Mouse (Mus musculus) naive thymus-derived CD4-positive, alpha-beta T cell, adult 2 months (primary cell): Measurements from ENCODE around the gene Npsr1.

Experiments used
- DNase-seq: peaks from one replicate; pipeline ENCODE4 v3.0.0-alpha.2; 2011; ENCODE audit warnings: low read depth

Gene Npsr1

DNA sequence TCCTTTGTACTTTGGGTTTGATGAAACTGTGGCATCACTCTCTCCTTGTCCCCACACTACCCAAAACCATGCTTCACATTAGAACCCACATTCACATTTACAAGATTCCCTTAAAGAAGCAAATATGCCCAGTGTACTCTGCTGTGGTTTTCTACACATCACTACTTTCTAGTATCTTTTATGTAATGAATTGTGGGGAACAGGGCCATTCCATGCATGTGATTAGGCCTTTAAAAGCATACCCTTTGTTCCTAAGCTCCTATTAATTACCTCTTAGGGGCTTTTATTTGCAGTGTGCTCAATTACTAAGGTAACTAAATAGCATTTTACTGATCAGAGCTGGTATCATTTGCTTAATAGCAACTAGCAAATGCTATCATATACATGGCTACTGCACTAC, 149.8 kb downstream of the Npsr1 start:
- DNase-seq, result no peak

DNA sequence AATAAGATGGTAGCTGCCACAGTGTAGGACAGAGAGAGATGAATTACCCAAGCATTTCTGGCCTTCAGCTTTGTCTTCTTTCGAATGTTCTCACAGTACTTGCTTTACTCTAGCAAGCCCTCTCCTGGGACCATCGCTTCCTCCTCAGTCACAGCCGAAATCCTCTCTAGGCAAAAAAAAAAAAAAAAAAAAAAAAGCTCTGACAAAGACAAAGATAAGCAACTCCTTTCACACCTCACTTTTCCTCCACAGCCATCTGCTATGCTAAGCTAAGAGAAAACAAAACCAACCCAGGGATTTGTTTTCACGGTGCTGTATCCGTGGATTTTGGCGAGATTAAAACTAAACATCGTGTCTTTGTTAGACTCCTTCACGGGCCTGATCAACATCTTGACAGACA, 156.4 kb downstream of the Npsr1 start:
- no peak for DNase-seq

DNA sequence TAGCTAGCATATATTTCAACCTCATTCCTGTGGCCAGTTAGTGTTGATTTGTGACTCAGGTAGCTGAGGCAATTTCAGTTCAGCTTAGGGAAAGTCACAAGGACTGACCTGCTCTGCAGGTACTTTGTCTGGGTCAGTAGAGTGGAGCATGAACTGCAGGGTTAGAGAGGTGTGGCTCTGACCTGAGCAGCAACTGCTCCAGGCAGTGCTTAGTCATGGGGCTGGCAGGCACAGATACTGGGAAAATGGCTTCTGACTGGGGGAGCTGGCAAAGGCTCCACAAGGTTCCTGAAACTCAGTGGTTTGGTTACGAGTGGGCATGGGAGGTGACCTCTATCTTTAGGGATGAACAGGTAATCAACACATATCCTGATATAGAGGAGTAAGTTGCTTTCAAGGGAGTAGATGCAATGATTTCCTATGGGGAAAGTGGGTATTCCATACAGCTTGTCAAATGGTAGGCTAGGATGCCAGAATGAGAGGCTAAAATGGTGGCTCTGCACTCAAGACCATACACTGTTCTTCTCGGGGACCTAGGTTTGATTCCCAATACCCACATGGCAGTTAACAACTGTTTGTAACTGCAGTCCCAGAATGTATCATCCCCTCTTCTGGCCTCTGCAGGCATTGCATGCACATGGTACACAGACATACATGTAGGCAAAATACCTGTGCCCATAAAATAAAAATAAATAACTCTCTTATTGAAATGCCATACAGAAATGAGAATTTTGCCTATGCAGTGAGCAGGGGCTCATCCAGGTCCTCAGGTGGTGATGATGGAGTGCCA, 182.9 kb downstream of the Npsr1 start:
- no peak for DNase-seq

DNA sequence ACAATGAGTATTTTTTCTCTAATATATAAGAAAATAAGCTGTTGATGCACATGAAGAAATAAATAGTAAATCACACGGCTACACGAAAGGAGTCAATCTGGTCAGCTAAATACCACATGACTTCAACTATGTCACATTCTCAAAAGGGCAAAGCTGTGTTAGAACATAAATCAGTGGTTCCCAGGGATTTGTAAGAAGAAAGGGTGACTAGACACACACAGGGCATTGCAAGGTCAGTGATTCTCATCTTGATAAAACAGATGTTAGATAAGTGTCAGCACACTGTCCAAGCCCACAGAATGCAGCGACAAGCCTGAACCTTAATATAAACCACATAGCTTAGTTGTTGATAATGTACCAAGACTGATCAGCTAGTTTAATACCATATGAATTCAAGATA, 184.8 kb downstream of the Npsr1 start:
- DNase-seq, result no peak

DNA sequence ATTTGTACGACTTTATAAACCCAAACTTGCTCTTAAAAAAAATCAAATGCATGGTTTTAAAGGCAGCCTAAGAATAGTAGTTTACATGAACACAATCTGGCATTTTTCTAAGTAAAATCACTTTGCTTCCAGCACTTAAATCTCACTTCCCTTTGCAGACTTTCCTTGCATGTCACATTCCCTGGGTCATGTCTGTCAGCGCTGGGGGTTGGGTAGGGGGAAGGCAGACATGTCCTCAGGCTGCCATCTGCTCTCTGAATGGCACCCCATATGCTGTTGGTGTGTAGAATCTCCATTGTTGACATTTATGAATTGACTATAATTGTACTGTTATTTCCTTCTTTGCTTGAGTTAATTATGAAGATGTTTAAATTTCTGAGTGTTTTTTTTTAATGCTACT, 185.3 kb downstream of the Npsr1 start:
- no peak for DNase-seq

DNA sequence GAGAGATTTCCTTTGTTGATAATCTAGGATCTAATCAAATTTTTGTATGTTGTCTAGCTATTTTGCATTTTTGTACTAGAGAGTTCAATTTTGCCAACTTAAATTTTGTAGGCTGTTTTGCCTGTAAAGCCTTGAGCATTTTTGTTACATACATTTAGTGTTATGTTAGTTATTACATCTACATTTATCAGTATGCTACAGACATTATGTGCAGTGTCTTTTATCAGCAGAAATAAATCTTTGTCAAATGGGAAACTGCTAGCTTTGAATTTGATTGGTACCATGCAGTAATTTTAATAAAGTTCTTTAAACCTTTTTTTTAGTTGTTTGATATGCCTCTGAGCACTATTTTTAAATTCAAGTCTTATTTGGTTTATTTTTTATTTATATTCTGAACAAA, 185.7 kb downstream of the Npsr1 start:
- no peak for DNase-seq

DNA sequence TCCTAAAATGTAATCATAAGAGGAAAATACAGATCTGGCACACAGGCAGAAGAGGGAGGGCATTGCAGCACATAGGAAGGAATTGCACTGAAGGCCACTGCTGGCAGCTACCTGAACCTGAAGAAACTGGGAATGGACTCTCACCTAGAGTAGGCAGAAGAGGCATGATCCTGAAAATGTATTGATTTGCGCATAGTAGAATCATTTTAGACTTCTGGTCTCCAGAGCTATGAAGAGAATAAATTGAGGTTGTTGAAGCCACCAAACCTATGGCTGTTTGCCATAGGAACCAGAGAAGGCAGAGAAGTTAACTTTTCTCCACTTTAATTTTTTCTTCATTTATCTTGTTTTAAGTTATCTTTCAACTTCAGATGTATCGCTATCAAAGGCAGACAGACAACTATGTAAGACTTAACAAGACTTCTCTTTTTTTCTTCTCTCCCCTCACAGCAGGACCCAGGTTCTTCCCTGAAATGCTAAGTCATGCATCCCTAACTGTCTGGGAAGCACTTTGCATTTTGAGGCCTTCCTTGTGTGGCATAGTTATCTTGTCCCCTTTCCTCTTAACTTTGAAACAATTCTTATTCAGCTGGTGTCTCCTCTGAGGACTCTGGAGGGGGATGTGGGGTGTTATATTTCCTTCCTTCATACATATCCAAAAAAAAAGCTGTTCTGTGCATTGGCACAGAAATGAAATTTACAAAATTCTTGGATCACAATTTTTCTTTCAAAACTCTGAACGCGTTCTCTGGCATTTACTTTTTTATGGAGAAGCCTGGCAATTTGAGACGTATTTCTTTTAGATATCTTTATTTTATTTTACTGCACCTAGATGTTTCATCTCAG, 186.7 kb downstream of the Npsr1 start:
- no peak for DNase-seq

DNA sequence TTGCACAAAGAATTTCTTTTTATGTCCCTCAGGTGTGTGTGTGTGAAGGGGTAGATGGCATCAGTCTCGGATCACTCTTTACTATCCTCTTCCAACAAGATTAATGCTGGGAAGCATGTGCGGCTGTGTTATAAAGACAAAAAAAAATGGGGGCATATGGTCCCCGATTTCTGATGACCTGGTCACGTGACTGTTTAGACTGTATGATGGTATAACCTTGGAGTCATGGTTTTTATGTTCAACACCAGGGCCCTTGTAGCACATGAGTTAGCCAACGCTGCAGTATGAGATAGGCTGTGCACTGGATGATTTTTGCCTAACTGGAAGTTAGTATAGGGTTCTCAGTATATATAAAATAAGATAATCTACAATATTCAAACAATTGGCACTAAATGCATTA, 187.6 kb downstream of the Npsr1 start:
- DNase-seq, result no peak

DNA sequence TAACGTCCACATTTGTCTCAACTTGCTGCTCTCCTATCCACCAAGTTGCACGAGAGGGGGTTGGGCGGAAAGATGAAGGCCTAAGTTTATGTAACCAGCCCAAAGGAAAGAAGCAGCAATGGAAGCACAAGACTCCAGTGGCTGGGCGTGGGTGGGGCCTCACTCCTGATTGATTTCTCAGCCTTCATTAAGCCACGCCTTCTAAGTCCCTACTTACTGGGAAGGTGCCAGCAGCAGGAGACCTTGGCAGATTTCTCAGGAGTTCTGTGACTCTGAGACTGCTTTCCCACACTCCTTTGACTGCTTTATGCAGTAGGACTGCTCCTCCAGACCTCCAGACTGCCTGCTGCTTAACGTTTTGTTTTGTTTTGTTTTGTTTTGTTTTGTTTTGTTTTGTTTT, 193.6 kb downstream of the Npsr1 start:
- no peak for DNase-seq

DNA sequence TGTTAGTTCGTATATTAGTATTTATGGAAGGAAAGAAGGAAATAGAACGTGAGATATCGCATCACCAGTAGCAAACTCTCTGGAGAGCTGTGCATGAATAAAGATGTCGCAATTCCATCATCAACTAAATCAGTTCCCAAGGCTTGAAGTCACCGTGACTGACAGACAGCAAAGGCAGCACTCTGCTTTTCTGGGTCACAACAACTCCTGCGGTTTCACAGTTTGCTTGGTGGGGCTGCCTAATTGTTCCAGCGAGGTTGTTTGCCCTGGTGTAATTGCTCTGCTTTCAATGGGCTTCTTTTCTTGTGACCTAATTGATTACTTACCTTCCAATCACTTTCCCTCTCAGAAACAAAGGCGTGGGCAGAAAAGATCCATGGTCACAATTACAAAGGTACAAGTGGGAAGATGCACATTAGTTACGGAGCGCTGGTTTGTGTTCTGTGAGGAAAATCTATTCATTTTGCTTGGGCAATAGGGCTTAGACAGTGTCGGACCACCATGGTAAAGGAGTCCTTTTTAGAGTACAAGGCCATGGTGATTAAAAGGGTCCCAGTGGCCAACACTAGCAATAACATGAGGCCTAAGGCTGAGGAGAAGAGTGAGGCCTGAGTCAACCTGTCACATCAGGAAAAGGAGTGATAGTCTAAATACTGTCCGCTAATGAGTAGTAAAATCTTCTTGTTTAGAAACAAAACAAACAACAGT, 195.6 kb downstream of the Npsr1 start:
- DNase-seq, result no peak

DNA sequence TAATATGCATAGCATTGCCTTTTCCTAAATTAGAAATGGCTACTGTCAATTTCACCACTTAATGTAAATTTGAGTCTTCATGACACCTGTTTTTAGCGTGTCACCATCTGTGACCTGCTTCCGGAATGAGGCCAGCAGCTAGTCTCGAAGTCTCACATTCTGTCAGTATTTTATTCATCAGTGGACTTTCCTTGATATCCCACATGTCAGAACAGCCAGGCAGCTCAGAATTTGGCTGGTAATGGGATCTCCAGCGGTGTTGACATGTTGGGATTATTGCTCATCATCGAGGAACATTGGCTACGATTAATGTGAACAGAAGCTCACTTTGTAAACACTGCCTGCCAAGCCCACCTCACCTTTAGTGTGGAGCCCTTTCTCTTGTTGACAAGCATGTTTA, 205.1 kb downstream of the Npsr1 start:
- DNase-seq, result no peak

DNA sequence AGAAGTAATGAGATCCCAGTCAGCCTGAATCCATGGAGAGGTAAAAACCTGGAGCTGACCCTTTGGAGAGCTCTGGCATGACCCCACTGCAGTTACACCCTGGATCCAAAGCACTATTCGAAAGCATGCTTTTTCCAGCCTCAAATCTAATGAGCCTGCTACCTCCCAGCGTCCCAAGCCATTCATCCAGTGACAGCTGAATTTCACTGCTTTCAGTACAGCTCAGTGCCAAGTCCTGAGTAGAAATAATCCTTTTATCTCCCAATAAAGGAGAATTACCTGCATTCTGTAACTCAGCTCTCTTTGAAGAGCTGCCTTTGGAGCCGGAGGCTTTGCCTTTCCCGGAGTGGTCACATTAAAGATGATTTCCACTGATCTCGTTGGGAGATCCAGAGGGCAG, 209.2 kb downstream of the Npsr1 start:
- DNase-seq, result no peak

DNA sequence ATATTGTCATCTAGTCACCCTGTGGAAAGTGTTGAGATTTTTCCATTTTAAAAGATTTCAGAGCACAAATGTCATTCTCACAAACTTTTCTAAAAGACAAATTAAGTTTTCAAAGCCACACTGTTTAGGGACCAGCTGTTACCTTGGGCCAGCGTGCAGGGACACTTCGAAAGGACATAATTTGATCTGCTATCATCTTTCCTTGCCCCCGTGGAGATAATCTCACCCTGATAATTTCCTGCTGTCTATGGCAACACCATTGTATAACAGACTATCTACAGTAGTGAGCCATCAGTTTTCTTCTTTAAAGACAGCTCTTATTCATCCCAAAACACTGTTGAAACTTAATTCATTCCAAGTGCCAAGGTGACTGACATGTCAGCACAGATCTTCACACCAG, 209.6 kb downstream of the Npsr1 start:
- no peak for DNase-seq

DNA sequence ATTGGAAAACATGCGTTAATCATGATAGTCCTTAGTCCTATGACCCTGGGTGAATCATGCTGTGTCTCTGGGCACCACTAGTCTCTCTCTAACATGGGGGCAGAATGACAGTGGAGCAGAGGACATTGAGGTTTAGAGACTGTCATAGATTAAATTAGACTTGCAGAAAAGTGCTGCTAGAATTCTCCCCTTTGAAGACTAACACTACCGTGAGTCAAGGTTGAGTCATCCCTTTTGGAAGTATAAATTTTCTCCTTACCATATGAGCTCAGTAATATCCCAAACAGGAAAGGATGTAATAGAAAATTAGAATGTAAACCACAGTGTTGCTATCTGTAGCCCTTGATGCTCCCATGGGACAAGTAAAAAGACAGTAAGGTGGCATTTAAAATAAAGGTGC, 218.0 kb downstream of the Npsr1 start:
- no peak for DNase-seq

DNA sequence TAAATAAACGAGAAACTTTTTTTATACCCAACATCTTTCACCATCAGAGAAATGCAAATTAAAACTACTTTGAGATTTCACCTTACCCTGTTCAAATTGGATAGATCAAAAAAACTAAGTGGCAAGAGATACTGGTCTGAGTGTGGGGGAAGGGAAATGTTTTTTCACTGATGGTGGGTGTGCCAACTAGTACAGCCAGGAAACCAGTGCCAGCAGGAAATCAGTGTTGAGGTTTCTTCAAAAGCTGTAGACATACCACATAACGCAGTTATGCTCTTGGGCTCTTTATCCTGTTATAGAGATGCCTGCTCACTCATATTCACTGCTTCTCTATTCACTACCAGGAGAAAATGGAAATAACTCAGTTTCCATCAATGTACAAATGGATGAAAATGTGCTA, 233.9 kb downstream of the Npsr1 start:
- peak; percentile 77 for DNase-seq

DNA sequence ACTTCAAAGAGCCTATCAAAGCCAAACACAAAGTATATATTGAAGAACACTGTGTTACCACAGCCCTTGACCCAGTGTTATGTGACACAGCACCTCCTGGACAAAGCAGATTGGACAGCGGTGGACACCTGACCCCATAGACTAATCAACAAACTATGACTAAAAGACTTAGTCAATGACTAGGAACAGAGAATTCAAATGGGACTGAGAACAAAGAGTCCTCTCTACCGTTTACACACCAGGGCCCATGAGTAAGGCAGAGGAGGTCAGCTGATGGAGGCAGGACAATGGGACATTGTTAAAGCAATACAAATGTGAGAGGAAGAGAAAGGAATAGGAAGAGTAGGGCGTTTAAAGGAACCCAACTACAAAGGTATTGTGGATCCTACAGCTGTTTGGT, 243.5 kb downstream of the Npsr1 start:
- no peak for DNase-seq

DNA sequence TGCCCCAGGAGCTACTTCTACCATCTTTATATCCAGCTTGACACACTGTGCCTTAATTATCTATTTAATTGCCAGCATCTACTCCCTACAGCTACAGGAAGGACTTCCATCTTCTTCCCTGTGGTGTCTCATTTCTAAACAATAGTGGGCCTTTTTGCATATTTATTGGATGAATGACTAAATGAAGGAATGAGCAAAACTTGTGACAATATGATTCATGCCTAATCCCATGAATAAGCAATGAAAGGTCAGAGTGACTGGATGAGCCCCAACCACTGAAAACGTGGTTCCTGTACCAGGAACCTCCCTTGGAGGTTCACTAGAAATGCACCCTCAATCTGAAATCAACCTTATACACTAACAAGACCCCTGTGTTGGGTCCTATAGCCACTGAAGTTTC, 249.2 kb downstream of the Npsr1 start:
- DNase-seq, result no peak

DNA sequence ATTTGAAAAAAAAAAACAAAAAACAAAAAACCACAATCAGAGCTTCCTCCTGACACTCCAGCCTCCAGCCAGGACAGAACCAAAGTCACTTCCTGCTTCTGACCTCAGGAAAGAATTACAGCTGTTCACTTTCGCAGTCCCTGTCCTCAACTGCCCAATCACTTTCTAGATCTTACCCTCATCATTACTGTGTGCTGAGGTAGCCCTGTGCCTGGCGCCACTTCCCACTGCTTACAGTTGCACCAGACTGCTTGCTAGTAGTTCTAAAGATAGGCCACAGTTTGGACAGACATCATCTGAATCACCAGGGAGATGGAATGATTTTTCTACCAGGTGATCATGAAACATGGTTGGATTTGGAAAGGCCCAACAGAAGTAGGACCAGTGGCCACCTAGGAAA, 251.7 kb downstream of the Npsr1 start:
- no peak for DNase-seq

DNA sequence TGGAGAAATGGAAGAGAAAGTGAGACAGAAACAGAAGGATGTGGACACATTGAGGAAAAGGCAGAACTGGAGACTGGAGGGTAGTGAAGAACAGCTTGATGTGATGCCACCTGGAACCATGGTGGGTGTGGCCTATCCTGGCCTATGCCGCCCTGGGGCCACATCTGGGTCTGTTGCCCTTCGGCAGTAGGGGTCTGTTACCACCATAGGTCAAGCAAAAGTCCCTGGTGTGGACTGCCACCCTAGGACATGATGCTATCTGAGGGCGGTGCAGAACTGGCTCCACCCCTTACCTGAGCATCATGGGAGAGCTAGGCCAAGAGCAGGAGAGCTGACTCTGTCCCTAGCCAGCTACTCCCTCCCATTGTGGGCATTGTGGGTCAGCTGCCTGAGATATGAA, 253.6 kb downstream of the Npsr1 start:
- no peak for DNase-seq
